ENCODE assay signal across 23 mouse cellular contexts in the genomic region with DNA sequence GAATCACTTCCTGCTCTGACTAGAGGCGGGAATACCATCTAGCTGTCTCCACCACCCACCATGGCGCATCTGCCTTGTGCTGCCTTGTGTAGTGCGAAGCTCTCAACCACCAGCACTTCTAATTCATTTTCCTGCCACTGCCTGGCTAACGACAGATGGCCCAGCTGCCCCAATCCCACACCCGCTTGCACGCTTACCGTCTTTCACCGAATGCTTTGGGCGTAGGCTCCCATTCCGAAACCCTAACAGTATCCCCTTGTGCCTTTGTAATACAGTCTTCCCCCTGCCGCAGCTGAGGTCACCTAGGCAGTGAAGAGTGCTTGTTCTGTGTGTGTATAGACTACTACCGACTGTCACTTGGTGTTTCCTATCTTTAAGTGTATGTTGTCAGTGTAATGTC. TPM values are rescaled to one million over a fixed set of nuclear protein-coding genes. Genes with fewer than 3 reads are reported as not detected.
DNase-seq lines count a peak whose midpoint lies in the region; ATAC-seq and TF ChIP-seq lines count a peak whose summit lies in the region.
"Had no signal": no experiment of that assay in that cellular context is flagged by ENCODE, and none has a peak within 500 bp of the region (broad histone marks: within the 10 kb centered on the region; RNA-seq: fewer than 3 reads in every experiment).

No protein-coding gene starts in this region.

- no peak overlapping the region for H3K9ac ChIP-seq in forebrain, embryonic 14.5 days (ENCODE audit: low read length)
- no peak overlapping the region for H3K9ac ChIP-seq in forebrain, postnatal 0 days
- H3K9ac ChIP-seq in hindbrain, postnatal 0 days (replicated peaks; ENCODE audit: low read length): no peak overlapping the region
- H3K9ac ChIP-seq: embryonic facial prominence, embryonic 13.5 days; forebrain, embryonic 12.5 days; heart, embryonic 15.5 days; hindbrain, embryonic 15.5 days had no signal

- TF ChIP-seq CTCF in forebrain, postnatal 0 days (IDR thresholded peaks at IDR 0.05; ENCODE audit: low read depth): no peak
- no peak for TF ChIP-seq CTCF in hindbrain, postnatal 0 days (IDR thresholded peaks at IDR 0.05; ENCODE audit: low read depth)

- H3K4me1 ChIP-seq in forebrain, embryonic 14.5 days (ENCODE audit: control insufficient read depth, insufficient read depth, low read length): no peaks in the 10 kb centered on the region
- H3K4me1 ChIP-seq in forebrain, postnatal 0 days (ENCODE audit: insufficient read depth): no peaks in the 10 kb centered on the region
- H3K4me1 ChIP-seq in hindbrain, postnatal 0 days (ENCODE audit: insufficient read depth, low read length): no peaks in the 10 kb centered on the region
- peaks cover 7% of the 10 kb centered on the region for H3K4me1 ChIP-seq in hindbrain, embryonic 10.5 days (replicated peaks)
- H3K4me1 ChIP-seq: embryonic facial prominence, embryonic 13.5 days; forebrain, embryonic 12.5 days; heart, embryonic 15.5 days; hindbrain, embryonic 15.5 days had no signal

- H3K27ac ChIP-seq in forebrain, embryonic 14.5 days (ENCODE audit: low read depth, low read length): no peak overlapping the region
- H3K27ac ChIP-seq in forebrain, postnatal 0 days (ENCODE audit: low read depth, low read length): no peak overlapping the region
- H3K27ac ChIP-seq in hindbrain, postnatal 0 days: no peak overlapping the region
- no peak overlapping the region for H3K27ac ChIP-seq in hindbrain, embryonic 10.5 days
- H3K27ac ChIP-seq: embryonic facial prominence, embryonic 13.5 days; forebrain, embryonic 12.5 days; gastrocnemius, adult 2 months; heart, embryonic 15.5 days; hindbrain, embryonic 15.5 days had no signal

- DNase-seq in forebrain, embryonic 14.5 days (ENCODE audit: low spot score): peak; percentile 12
- no peak for DNase-seq in forebrain, postnatal 0 days
- peak; percentile 11 for DNase-seq in hindbrain, postnatal 0 days (ENCODE audit: low spot score)
- no peak for DNase-seq in hindbrain, embryonic 10.5 days (ENCODE audit: low spot score)
- peak; percentile 42 for DNase-seq in R1 (ENCODE audit: low read depth, low spot score)
- DNase-seq in urinary bladder, postnatal 4 days (ENCODE audit: low spot score in 2 of 2): no peak
- no peak for DNase-seq in retina, embryonic 14.5 days (ENCODE audit: low spot score)
- DNase-seq: adrenal gland, adult 8-10 months; adrenal gland, postnatal 36 days; cerebellum, adult 11-12 months; cerebellum, adult 9-11 months; cerebellum, postnatal 36 days; gastrocnemius, adult 2 months; gastrocnemius, postnatal 25 days; heart, postnatal 14 days had no signal

- no peak overlapping the region for H3K4me3 ChIP-seq in forebrain, embryonic 14.5 days (ENCODE audit: low read depth, low read length)
- H3K4me3 ChIP-seq in forebrain, postnatal 0 days (ENCODE audit: low read depth, low read length): no peak overlapping the region
- H3K4me3 ChIP-seq in hindbrain, postnatal 0 days (ENCODE audit: low read length): no peak overlapping the region
- no peak overlapping the region for H3K4me3 ChIP-seq in hindbrain, embryonic 10.5 days
- H3K4me3 ChIP-seq: embryonic facial prominence, embryonic 13.5 days; forebrain, embryonic 12.5 days; gastrocnemius, adult 2 months; heart, embryonic 15.5 days; hindbrain, embryonic 15.5 days had no signal

- H3K4me2 ChIP-seq in forebrain, embryonic 14.5 days (ENCODE audit: low read length): no peak overlapping the region
- H3K4me2 ChIP-seq in forebrain, postnatal 0 days (ENCODE audit: low read depth): no peak overlapping the region
- H3K4me2 ChIP-seq in hindbrain, postnatal 0 days (ENCODE audit: low read depth, low read length): no peak overlapping the region
- H3K4me2 ChIP-seq: embryonic facial prominence, embryonic 13.5 days; forebrain, embryonic 12.5 days; heart, embryonic 11.5 days; heart, embryonic 15.5 days; hindbrain, embryonic 15.5 days had no signal

- H3K27me3 ChIP-seq in forebrain, embryonic 14.5 days (replicated peaks; ENCODE audit: control insufficient read depth, insufficient read depth, low read length): no peaks in the 10 kb centered on the region
- no peaks in the 10 kb centered on the region for H3K27me3 ChIP-seq in forebrain, postnatal 0 days (ENCODE audit: insufficient read depth, low read length)
- H3K27me3 ChIP-seq in hindbrain, postnatal 0 days (ENCODE audit: insufficient read depth, low read length): no peaks in the 10 kb centered on the region
- no peaks in the 10 kb centered on the region for H3K27me3 ChIP-seq in hindbrain, embryonic 10.5 days (ENCODE audit: insufficient read depth, poor library complexity, severe bottlenecking)
- H3K27me3 ChIP-seq: embryonic facial prominence, embryonic 13.5 days; forebrain, embryonic 12.5 days; heart, embryonic 15.5 days; hindbrain, embryonic 15.5 days; Patski had no signal

- WGBS in forebrain, embryonic 14.5 days: 86% methylated on average over 12 of the region's 12 CpGs
- WGBS in forebrain, postnatal 0 days: 76% methylated on average over 12 of the region's 12 CpGs
- WGBS in hindbrain, postnatal 0 days: 75% methylated on average over 12 of the region's 12 CpGs
- 87% methylated on average over 12 of the region's 12 CpGs for WGBS in hindbrain, embryonic 10.5 days

- peaks cover 12% of the 10 kb centered on the region; the same call in 1 of the 2 replicates for H3K36me3 ChIP-seq in forebrain, embryonic 14.5 days (ENCODE audit: control insufficient read depth, insufficient read depth, low read length)
- H3K36me3 ChIP-seq in forebrain, postnatal 0 days (ENCODE audit: insufficient read depth): no peaks in the 10 kb centered on the region
- 0 out of 2 replicates have a peak, but pooled peaks cover 3% of the 10 kb centered on the region for H3K36me3 ChIP-seq in hindbrain, postnatal 0 days (ENCODE audit: insufficient read depth, low read length)
- no peaks in the 10 kb centered on the region for H3K36me3 ChIP-seq in hindbrain, embryonic 10.5 days
- H3K36me3 ChIP-seq: hindbrain, embryonic 15.5 days had no signal

- no peaks in the 10 kb centered on the region for H3K9me3 ChIP-seq in forebrain, embryonic 14.5 days (replicated peaks; ENCODE audit: control insufficient read depth, low read length)
- H3K9me3 ChIP-seq in forebrain, postnatal 0 days (ENCODE audit: low read length): no peaks in the 10 kb centered on the region
- no peaks in the 10 kb centered on the region for H3K9me3 ChIP-seq in hindbrain, postnatal 0 days (ENCODE audit: low read length)
- no peaks in the 10 kb centered on the region for H3K9me3 ChIP-seq in hindbrain, embryonic 10.5 days
- H3K9me3 ChIP-seq: embryonic facial prominence, embryonic 13.5 days; forebrain, embryonic 12.5 days; heart, embryonic 15.5 days; hindbrain, embryonic 15.5 days had no signal

- peak; percentile 43; the same call in 1 of the 2 replicates for ATAC-seq in forebrain, embryonic 14.5 days
- no peak for ATAC-seq in forebrain, postnatal 0 days
- ATAC-seq in hindbrain, postnatal 0 days: no peak
- ATAC-seq: inflammation-experienced regulatory T-cells, adult 6 months; intestine, postnatal 0 days; Patski had no signal

RNA-seq across cellular contexts. Expression of gene Fam133b, which starts 21.9 kb away (rescaled TPM):
- 26.9 and 29.6 TPM in 2 replicates for polyA plus RNA-seq in forebrain, embryonic 14.5 days (2014; fragmentation: Nextera tagmentation; extraction: Ambion mirVana)
- total RNA-seq in forebrain, postnatal 0 days (2014; rRNA removed): 36.5 and 41.5 TPM in 2 replicates
- 21.9 and 22.9 TPM in 2 replicates for polyA plus RNA-seq in forebrain, postnatal 0 days (2015; fragmentation: Nextera tagmentation; extraction: Ambion mirVana)
- 17.4 and 20.9 TPM in 2 replicates for total RNA-seq in hindbrain, postnatal 0 days (2014; rRNA removed)
- 25.6 and 28.0 TPM in 2 replicates for polyA plus RNA-seq in hindbrain, postnatal 0 days (2015; fragmentation: Nextera tagmentation; extraction: Ambion mirVana)
- polyA plus RNA-seq in hindbrain, embryonic 10.5 days (2016; fragmentation: Nextera tagmentation; extraction: Ambion mirVana): 24.5 and 35.5 TPM in 2 replicates

RNA-seq across cellular contexts. Expression of gene 1700109H08Rik, which starts 49.6 kb away (rescaled TPM):
- 1.1 and 2.3 TPM in 2 replicates for polyA plus RNA-seq in forebrain, embryonic 14.5 days (2014; fragmentation: Nextera tagmentation; extraction: Ambion mirVana)
- total RNA-seq in forebrain, postnatal 0 days (2014; rRNA removed): 4.9 and 5.2 TPM in 2 replicates
- 0.69 and 1.1 TPM in 2 replicates for polyA plus RNA-seq in forebrain, postnatal 0 days (2015; fragmentation: Nextera tagmentation; extraction: Ambion mirVana)
- 4.2 and 5.0 TPM in 2 replicates for total RNA-seq in hindbrain, postnatal 0 days (2014; rRNA removed)
- 3.2 and 3.8 TPM in 2 replicates for polyA plus RNA-seq in hindbrain, postnatal 0 days (2015; fragmentation: Nextera tagmentation; extraction: Ambion mirVana)
- 2.7 and 4.0 TPM in 2 replicates for polyA plus RNA-seq in hindbrain, embryonic 10.5 days (2016; fragmentation: Nextera tagmentation; extraction: Ambion mirVana)

Comparison
In these comparisons a context has a peak if more than half of its experiments do, and no peak if none do; other contexts are left out.
1. DNase-seq: peak in forebrain, embryonic 14.5 days (single experiment), hindbrain, postnatal 0 days (single experiment) and R1 (single experiment); none in forebrain, postnatal 0 days (single experiment), hindbrain, embryonic 10.5 days (single experiment), urinary bladder, postnatal 4 days (0 of 2) and retina, embryonic 14.5 days (single experiment).